Mouse (Mus musculus): ENCODE measurements around the gene Mpp1. TPM values are rescaled to one million over a fixed set of nuclear protein-coding genes. Genes with fewer than 3 reads are reported as not detected.

Gene Mpp1
- polyA plus RNA-seq, 1 experiment from 2014 or later: 17.3 TPM

Other genes with a start within 250 kb of the Mpp1 start
- 1.0 and 1.2 TPM in 2 replicates for gene Gab3, start 45.6 kb downstream of the Mpp1 start, polyA plus RNA-seq (2015; fragmentation: Nextera tagmentation; extraction: Ambion mirVana)
- 117 and 139 TPM in 2 replicates for gene Dkc1, start 35.2 kb downstream of the Mpp1 start, polyA plus RNA-seq (2015; fragmentation: Nextera tagmentation; extraction: Ambion mirVana)
- gene Smim9, start 32.8 kb upstream of the Mpp1 start, polyA plus RNA-seq (2015; fragmentation: Nextera tagmentation; extraction: Ambion mirVana): not detected in 2 replicates

Measured in forebrain, embryonic 13.5 days (tissue).